Mouse (Mus musculus) stomach, embryonic 15.5 days (tissue): ENCODE results near the gene Tgif1. TPM values are rescaled to one million over a fixed set of nuclear protein-coding genes. Genes with fewer than 3 reads are reported as not detected.

Source experiments
- ATAC-seq: fragments of 200-750 bp; cut with Nextera tagmentation; 2 replicates; pipeline ENCODE4 v1.8.0; 2017; ENCODE audit warnings: low read depth, moderate number of reproducible peaks, moderate TSS enrichment; ENCODE audit not compliant: insufficient read depth, low FRiP score
- H3K27ac ChIP-seq: fragments of 300-500 bp; sonication (generic); 2 replicates; pipeline ENCODE4 v1.5.1; 2015; ENCODE audit warnings: mild to moderate bottlenecking, inconsistent platforms
- H3K27me3 ChIP-seq: fragments of 300-500 bp; sonication (generic); replicated peaks from 2 replicates; pipeline ENCODE4 v1.6.1; 2015; ENCODE audit warnings: inconsistent platforms
- H3K36me3 ChIP-seq: fragments of 300-500 bp; sonication (generic); 2 replicates; pipeline ENCODE4 v1.6.1; 2015; ENCODE audit warnings: inconsistent platforms
- H3K4me1 ChIP-seq: fragments of 300-500 bp; sonication (generic); 2 replicates; pipeline ENCODE4 v1.6.1; 2015; ENCODE audit warnings: inconsistent platforms
- H3K4me2 ChIP-seq: fragments of 300-500 bp; sonication (generic); 2 replicates; pipeline ENCODE4 v1.6.1; 2015; ENCODE audit warnings: mild to moderate bottlenecking, inconsistent platforms
- H3K4me3 ChIP-seq: fragments of 300-500 bp; sonication (generic); replicated peaks from 2 replicates; pipeline ENCODE4 v1.5.1; 2015; ENCODE audit warnings: inconsistent platforms
- H3K9ac ChIP-seq: fragments of 300-500 bp; sonication (generic); 2 replicates; pipeline ENCODE4 v1.6.1; 2015; ENCODE audit warnings: inconsistent platforms
- H3K9me3 ChIP-seq: fragments of 300-500 bp; sonication (generic); 2 replicates; pipeline ENCODE4 v1.6.1; 2016; ENCODE audit warnings: inconsistent platforms
- WGBS: fragments of 180-500 bp; shearing (Covaris S2); methylation state at CpG from one replicate; pipeline ENCODE4 v1.1.7; 2015; 5-methylcytosine and 5-hydroxymethylcytosine counted together
- microRNA counts: library from miRNA; unstranded; fragments of <30 nt; microRNA quantifications from one replicate; lab custom pipeline; 2016
- microRNA-seq: library from miRNA; unstranded; fragments of <30 nt; microRNA quantifications from one replicate; pipeline ENCODE4, GENCODE M21; 2016
- polyA plus RNA-seq: library from polyadenylated mRNA; unstranded; fragments of >200 nt; fragmentation: Nextera tagmentation; extraction: Ambion mirVana; gene quantifications from 2 replicates; pipeline ENCODE4 v1.2.1, GENCODE M21; 2015

Gene Tgif1
- polyA plus RNA-seq, 1 experiment from 2014 or later = 60.7 TPM

DNA sequence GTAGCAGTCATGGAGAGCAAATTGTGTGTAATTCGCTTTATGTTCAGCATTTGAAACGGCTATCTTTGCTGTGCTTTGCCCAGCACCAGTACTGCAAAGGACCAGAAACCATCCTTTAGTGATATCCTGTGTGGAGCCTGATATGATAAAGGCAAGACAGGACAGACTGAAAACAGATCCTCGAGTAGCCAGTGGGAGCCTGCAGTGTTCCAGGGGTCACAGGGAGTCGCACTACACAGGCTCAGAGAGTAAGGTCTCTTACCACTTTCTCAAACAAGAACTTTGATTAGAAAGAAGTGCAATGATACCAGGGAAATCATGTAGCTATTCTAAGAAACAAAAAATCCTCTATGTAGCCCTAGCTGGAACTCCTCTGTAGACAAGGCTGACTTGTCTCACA lies 58.1 kb downstream of the Tgif1 start:
- no peak overlapping the region for H3K27ac ChIP-seq
- H3K4me3 ChIP-seq = no peak overlapping the region
- no peaks in the 10 kb centered on the region for H3K27me3 ChIP-seq
- ATAC-seq = no peak
- no peaks in the 10 kb centered on the region for H3K36me3 ChIP-seq
- H3K9me3 ChIP-seq = no peaks in the 10 kb centered on the region
- WGBS = 60% methylated on average over 4 of the region's 4 CpGs
- no peak overlapping the region for H3K9ac ChIP-seq
- H3K4me2 ChIP-seq = no peak overlapping the region
- no peaks in the 10 kb centered on the region; the same call in 1 of the 2 replicates for H3K4me1 ChIP-seq

DNA sequence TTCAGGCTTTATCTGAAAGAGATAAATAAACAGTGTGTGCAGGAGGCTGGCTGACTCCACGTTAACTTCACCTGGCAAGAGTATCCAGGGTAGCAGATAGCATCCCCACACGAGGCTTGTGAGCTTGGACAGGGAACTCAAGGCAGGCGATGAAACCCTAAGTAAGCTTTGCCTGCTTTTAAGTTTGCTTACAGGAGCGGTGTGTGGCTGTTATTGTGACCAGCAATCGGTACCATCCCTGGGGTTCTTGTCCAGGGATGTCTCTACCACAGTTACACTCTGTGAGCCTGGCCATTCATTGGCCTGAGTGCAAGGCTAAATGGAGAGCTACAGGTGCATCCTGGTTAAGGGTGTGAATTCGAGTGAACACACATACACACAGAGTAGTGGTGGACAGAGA lies 58.6 kb downstream of the Tgif1 start:
- Histone ChIP-seq H3K4me1 (no peaks in the 10 kb centered on the region; the same call in 1 of the 2 replicates), H3K27me3 (no peaks in the 10 kb centered on the region), H3K9me3 (no peaks in the 10 kb centered on the region), H3K27ac (peak overlapping the region; percentile 23), H3K9ac (no peak overlapping the region), H3K4me3 (no peak overlapping the region), H3K36me3 (no peaks in the 10 kb centered on the region), H3K4me2 (peak overlapping the region; percentile 24)
- no peak for ATAC-seq
- WGBS = 41% methylated on average over 6 of the region's 6 CpGs

DNA sequence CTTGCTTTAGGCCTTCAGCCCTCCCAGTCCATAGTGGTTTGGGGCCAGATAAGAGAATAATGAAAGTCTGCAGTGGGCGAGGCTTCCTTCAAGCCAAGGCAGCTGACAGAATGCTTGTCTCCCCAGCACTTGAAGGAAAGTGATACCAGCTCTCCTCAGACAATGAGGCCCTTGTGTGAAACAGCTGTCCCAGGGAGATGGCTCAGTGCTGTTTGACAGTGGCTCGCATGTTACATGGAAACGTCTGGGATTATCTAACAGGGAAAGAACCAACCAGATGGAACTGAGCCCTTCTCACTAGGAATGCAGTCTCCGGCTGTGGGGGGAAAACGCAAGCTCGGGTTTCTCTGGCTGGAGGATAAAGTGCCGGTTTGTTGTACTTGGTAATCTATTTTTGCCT lies 59.1 kb downstream of the Tgif1 start:
- no peak overlapping the region for H3K9ac ChIP-seq

More for the DNA sequence above, 59.1 kb downstream of the Tgif1 start:
- Histone ChIP-seq H3K4me1 (no peaks in the 10 kb centered on the region; the same call in 1 of the 2 replicates), H3K9me3 (no peaks in the 10 kb centered on the region), H3K27me3 (no peaks in the 10 kb centered on the region), H3K27ac (peak overlapping the region; percentile 23), H3K36me3 (no peaks in the 10 kb centered on the region), H3K4me3 (no peak overlapping the region), H3K4me2 (peak overlapping the region; percentile 24; the same call in 1 of the 2 replicates)
- peak; percentile 50; the same call in 1 of the 2 replicates for ATAC-seq
- 12% methylated on average over 7 of the region's 7 CpGs for WGBS

MicroRNA genes within 50 kb of the gene (microRNA counts, 519-probe panel; counts per million panel counts)
- 1,706 counts per million, percentile 11 among the panel's probes with 10 or more counts for microRNA mmu-miR-1195 (lab: Ali Mortazavi, UCI)

Small RNA genes within 50 kb of the gene (microRNA-seq; reads per million reads assigned to microRNA genes)
- not detected for gene Mir1195

Other genes starting within 250 kb of the Tgif1 start
- gene Myom1, start 149.1 kb upstream of the Tgif1 start, polyA plus RNA-seq = 12.7 and 12.8 TPM in 2 replicates
- 495 and 517 TPM in 2 replicates for gene Myl12a, start 149.3 kb upstream of the Tgif1 start, polyA plus RNA-seq